Comparison of ENCODE assay signal across 8 mouse cellular contexts in the genomic region with DNA sequence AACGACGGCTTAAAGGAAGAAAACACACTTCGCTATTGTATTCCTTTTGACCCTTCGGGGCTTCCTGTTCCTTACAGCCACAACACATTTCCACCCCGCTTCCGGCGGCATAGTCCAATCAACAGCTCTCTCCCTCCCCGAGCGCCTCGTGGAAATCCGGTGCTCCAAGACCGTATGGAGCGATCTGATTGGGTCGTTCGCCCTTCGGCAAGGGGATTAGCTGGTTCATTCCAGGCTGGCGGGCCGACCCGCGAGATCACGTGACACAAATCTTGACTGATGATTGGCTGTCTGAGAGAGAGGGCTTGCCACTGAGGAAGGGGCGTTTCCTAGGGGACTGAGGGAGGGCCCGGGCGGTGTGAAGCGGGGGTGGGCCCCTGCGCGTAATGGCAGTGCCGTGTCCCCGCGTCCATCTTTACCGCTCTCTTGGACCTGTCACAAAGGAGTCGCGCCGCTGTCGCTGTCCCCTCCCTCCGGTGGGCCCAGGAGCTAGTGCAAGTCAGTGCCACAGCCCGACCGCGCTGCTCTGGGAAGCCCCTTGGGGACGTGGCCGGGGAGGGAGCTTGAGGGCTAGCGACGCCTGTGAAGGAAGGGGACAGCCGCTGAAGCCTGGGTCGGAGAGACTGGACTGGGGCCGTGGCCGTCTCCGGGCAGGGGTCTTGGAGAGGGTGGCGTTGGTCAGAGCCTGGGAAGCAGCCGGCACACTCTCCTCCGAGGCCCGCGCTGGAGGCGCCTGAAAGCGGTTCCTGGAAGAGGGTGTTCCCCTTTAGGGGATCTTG. TPM values are rescaled to one million over a fixed set of nuclear protein-coding genes. Genes with fewer than 3 reads are reported as not detected.
DNase-seq lines count a peak whose midpoint lies in the region; ATAC-seq and TF ChIP-seq lines count a peak whose summit lies in the region.

A gene (plus strand): TSS at position 331 of the 779 bp plus-strand sequence.
A gene (minus strand): TSS at position 391 of the 779 bp plus-strand sequence.

- H3K4me1 ChIP-seq in embryonic facial prominence, embryonic 14.5 days (ENCODE audit: control insufficient read depth, insufficient read depth, low read length), result peaks cover 19% of the 10 kb centered on the region
- peaks cover 4% of the 10 kb centered on the region; the same call in 1 of the 2 replicates for H3K4me1 ChIP-seq in heart, adult 2 months (ENCODE audit: control insufficient read depth, insufficient read depth, low read length)
- peaks cover 30% of the 10 kb centered on the region for H3K4me1 ChIP-seq in limb, embryonic 13.5 days
- H3K4me1 ChIP-seq in midbrain, embryonic 16.5 days (ENCODE audit: control insufficient read depth, insufficient read depth, low read length), result peaks cover 31% of the 10 kb centered on the region

- H3K9me3 ChIP-seq in embryonic facial prominence, embryonic 14.5 days (ENCODE audit: control insufficient read depth, low read length), result no peaks in the 10 kb centered on the region
- no peaks in the 10 kb centered on the region for H3K9me3 ChIP-seq in limb, embryonic 13.5 days
- no peaks in the 10 kb centered on the region for H3K9me3 ChIP-seq in midbrain, embryonic 16.5 days (replicated peaks; ENCODE audit: control insufficient read depth, low read length, poor library complexity, severe bottlenecking)

- TF ChIP-seq CTCF in heart, adult 2 months (IDR thresholded peaks at IDR 0.05), result no peak; the same call in 1 of the 2 replicates

- peak; percentile 100 for ATAC-seq in embryonic facial prominence, embryonic 14.5 days (ENCODE audit: low read depth)
- ATAC-seq in limb, embryonic 13.5 days (ENCODE audit: low FRiP score, low read depth), result peak; percentile 100
- ATAC-seq in midbrain, embryonic 16.5 days, result peak; percentile 99

- H3K27me3 ChIP-seq in embryonic facial prominence, embryonic 14.5 days (replicated peaks; ENCODE audit: control insufficient read depth, insufficient read depth, low read length), result no peaks in the 10 kb centered on the region
- no peaks in the 10 kb centered on the region for H3K27me3 ChIP-seq in heart, adult 2 months (ENCODE audit: control insufficient read depth, insufficient read depth, low read length)
- no peaks in the 10 kb centered on the region for H3K27me3 ChIP-seq in limb, embryonic 13.5 days
- H3K27me3 ChIP-seq in midbrain, embryonic 16.5 days (ENCODE audit: control insufficient read depth, insufficient read depth, low read depth, low read length), result no peaks in the 10 kb centered on the region

- 0 out of 2 replicates have a peak, but pooled peaks have one; percentile 34 for TF ChIP-seq EP300 in heart, adult 2 months (IDR thresholded peaks at IDR 0.05; ENCODE audit: insufficient read depth, low read depth, low read length)

- peak; percentile 100 for DNase-seq in 3T3-L1 (ENCODE audit: low read depth, low spot score)
- DNase-seq in adrenal gland, postnatal 4 days (ENCODE audit: low spot score in 2 of 2), result peak; percentile 99 to 100
- peak; percentile 100 for DNase-seq in embryonic facial prominence, embryonic 14.5 days (ENCODE audit: low spot score)
- peak; percentile 96 to 100 for DNase-seq in heart, adult 2 months
- DNase-seq in kidney, adult 8-10 months, result peak; percentile 100
- DNase-seq in spleen, postnatal 10 days (ENCODE audit: low spot score in 2 of 2), result peak; percentile 98 to 99

- H3K36me3 ChIP-seq in embryonic facial prominence, embryonic 14.5 days (ENCODE audit: control insufficient read depth, insufficient read depth, low read length), result no peaks in the 10 kb centered on the region
- H3K36me3 ChIP-seq in heart, adult 2 months (ENCODE audit: control insufficient read depth, insufficient read depth, low read length), result peaks cover 8% of the 10 kb centered on the region
- no peaks in the 10 kb centered on the region for H3K36me3 ChIP-seq in limb, embryonic 13.5 days
- H3K36me3 ChIP-seq in midbrain, embryonic 16.5 days (ENCODE audit: control insufficient read depth, insufficient read depth, low read length), result no peaks in the 10 kb centered on the region

- under 1% methylated on average over 48 of the region's 55 CpGs for WGBS in embryonic facial prominence, embryonic 14.5 days
- WGBS in heart, adult 2 months, result under 1% methylated on average over 55 of the region's 55 CpGs
- under 1% methylated on average over 55 of the region's 55 CpGs for WGBS in limb, embryonic 13.5 days
- WGBS in midbrain, embryonic 16.5 days, result under 1% methylated on average over 54 of the region's 55 CpGs

- H3K9ac ChIP-seq in embryonic facial prominence, embryonic 14.5 days (ENCODE audit: low read depth, low read length), result peak within 1 kb of the TSS; percentile 94
- H3K9ac ChIP-seq in heart, adult 2 months (ENCODE audit: low read depth, low read length), result peak within 1 kb of the TSS; percentile 87
- H3K9ac ChIP-seq in limb, embryonic 13.5 days, result peak within 1 kb of the TSS; percentile 98
- peak within 1 kb of the TSS; percentile 98 for H3K9ac ChIP-seq in midbrain, embryonic 16.5 days (ENCODE audit: low read depth, low read length)

- H3K27ac ChIP-seq in embryonic facial prominence, embryonic 14.5 days (replicated peaks; ENCODE audit: low read depth, low read length), result peak within 1 kb of the TSS; percentile 94
- peak within 1 kb of the TSS; percentile 94 for H3K27ac ChIP-seq in heart, adult 2 months
- H3K27ac ChIP-seq in limb, embryonic 13.5 days, result peak within 1 kb of the TSS; percentile 88
- H3K27ac ChIP-seq in midbrain, embryonic 16.5 days (ENCODE audit: low read length), result peak within 1 kb of the TSS; percentile 93

- H3K79me2 ChIP-seq in heart, adult 2 months (replicated peaks; ENCODE audit: control insufficient read depth, insufficient read depth, low read length), result peaks cover 7% of the 10 kb centered on the region

- peak within 1 kb of the TSS; percentile 94 for H3K4me3 ChIP-seq in embryonic facial prominence, embryonic 14.5 days (ENCODE audit: low read depth, low read length)
- H3K4me3 ChIP-seq in heart, adult 2 months, result peak within 1 kb of the TSS; percentile 62
- peak within 1 kb of the TSS; percentile 99 for H3K4me3 ChIP-seq in limb, embryonic 13.5 days
- peak within 1 kb of the TSS; percentile 93 for H3K4me3 ChIP-seq in midbrain, embryonic 16.5 days (ENCODE audit: low read depth, low read length)

- TF ChIP-seq POLR2A in heart, adult 2 months (IDR thresholded peaks at IDR 0.05; ENCODE audit: insufficient read depth, low read depth, low read length), result peak; percentile 82

- H3K4me2 ChIP-seq in embryonic facial prominence, embryonic 14.5 days (ENCODE audit: low read depth, low read length), result peak within 1 kb of the TSS; percentile 92
- peak within 1 kb of the TSS; percentile 94 for H3K4me2 ChIP-seq in limb, embryonic 13.5 days (replicated peaks)
- peak within 1 kb of the TSS; percentile 96 for H3K4me2 ChIP-seq in midbrain, embryonic 16.5 days (ENCODE audit: low read length)

- intact Hi-C loops in heart, adult 2 months (cut with DNase I), result loop anchor here (2.0 kb wide), 2 partner anchors 63 to 101 kb away; no protein-coding TSS in a partner anchor

RNA-seq across cellular contexts. Expression of the first gene that starts in this region (rescaled TPM):
- 10 to 100 TPM; 26.2 to 26.7 TPM for total RNA-seq in adrenal gland, postnatal 4 days (2021)
- polyA plus RNA-seq in embryonic facial prominence, embryonic 14.5 days (2014; fragmentation: Nextera tagmentation; extraction: Ambion mirVana), result 33.6 and 36.0 TPM in 2 replicates
- total RNA-seq in heart, adult 2 months (2021), result 10 to 100 TPM; 10.1 to 10.6 TPM
- polyA plus RNA-seq in heart, adult 2 months (2012; rRNA removed), result 3.8 and 7.9 TPM in 2 replicates
- polyA plus RNA-seq in limb, embryonic 13.5 days (2015; fragmentation: Nextera tagmentation; extraction: Ambion mirVana), result 48.9 and 49.7 TPM in 2 replicates
- 51.2 and 56.6 TPM in 2 replicates for polyA plus RNA-seq in midbrain, embryonic 16.5 days (2015; fragmentation: Nextera tagmentation; extraction: Ambion mirVana)

RNA-seq across cellular contexts. Expression of the second gene that starts in this region (rescaled TPM):
- 10 to 100 TPM; 43.8 to 50.1 TPM for total RNA-seq in adrenal gland, postnatal 4 days (2021)
- 48.7 and 56.0 TPM in 2 replicates for polyA plus RNA-seq in embryonic facial prominence, embryonic 14.5 days (2014; fragmentation: Nextera tagmentation; extraction: Ambion mirVana)
- total RNA-seq in heart, adult 2 months (2021), result 10 to 100 TPM; 18.6 to 20.3 TPM
- polyA plus RNA-seq in heart, adult 2 months (2012; rRNA removed), result 13.7 and 17.5 TPM in 2 replicates
- polyA plus RNA-seq in limb, embryonic 13.5 days (2015; fragmentation: Nextera tagmentation; extraction: Ambion mirVana), result 72.2 and 74.2 TPM in 2 replicates
- polyA plus RNA-seq in midbrain, embryonic 16.5 days (2015; fragmentation: Nextera tagmentation; extraction: Ambion mirVana), result 74.0 and 88.9 TPM in 2 replicates

Comparison
In these comparisons a context has a peak if more than half of its experiments do, and no peak if none do; other contexts are left out.
1. Peak in every context shown above with its lines: DNase-seq, ATAC-seq, H3K4me3 ChIP-seq and H3K27ac ChIP-seq.